Mouse (Mus musculus): ENCODE data around the gene Srek1ip1.

DNA sequence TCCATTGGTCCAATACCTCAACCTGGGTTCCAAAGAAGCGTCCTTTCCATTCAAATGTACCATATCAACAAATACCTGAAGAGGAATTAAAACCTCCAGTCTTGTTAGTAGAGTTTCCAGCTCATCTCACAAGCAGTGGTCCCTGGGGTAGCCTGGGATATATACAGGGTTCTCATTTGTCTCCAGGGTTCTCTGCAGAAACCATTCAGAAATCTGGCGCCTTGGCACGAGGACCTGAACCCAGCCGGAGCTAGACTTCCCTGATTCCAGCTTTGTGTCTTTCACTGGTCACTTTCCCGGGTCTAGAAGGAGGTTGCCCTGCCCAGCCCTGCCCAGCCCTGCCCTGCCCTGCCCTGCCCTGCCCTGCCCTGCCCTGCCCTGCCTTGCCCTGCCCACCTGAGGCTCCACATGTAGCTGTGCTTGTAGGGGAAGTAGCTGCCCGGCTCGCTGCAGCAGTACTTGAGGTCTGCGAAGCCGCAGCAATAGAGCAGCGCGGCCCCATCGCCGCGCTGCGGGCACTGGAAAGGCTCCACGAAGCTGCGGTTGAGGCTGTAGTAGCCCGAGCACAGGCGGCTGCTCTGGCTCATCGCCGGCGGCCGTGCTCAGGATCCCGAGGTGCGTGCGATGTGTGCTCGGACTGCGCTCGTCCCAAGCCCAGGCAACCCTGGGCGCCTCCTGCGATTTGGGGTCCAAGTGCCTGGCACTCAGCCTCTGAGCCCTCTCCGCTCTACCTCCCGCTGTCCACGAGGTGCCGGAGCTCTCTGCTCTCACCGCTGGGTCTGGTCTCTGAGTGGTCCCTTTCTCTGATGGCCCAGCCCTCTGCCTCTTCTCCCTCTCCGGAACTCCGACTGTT lies 71.1 kb downstream of the Srek1ip1 start, which contains the start of gene Shisal2b:
- TF ChIP-seq CTCF (IDR thresholded peaks at IDR 0.05; ENCODE audit: insufficient read depth, low read length) (no peak), POLR2A (IDR thresholded peaks at IDR 0.05; ENCODE audit: borderline replicate concordance, extremely low read depth, low read depth, low read length) (no peak)

Data from lung, adult 2 months (tissue).